Mouse (Mus musculus) E14TG2a.4 (cell line): ENCODE results near the gene Lpp.

Experiments
- CTCF ChIP-seq: conservative IDR thresholded peaks from 2 replicates; pipeline ENCODE4 v1.5.1; 2014; ENCODE audit warnings: low read length
- NANOG ChIP-seq: IDR thresholded peaks from 2 replicates; pipeline ENCODE4 v1.6.1; 2014; ENCODE audit warnings: borderline replicate concordance, low read length, mixed read lengths
- POU5F1 ChIP-seq: IDR thresholded peaks from 2 replicates; pipeline ENCODE4 v1.6.1; 2014; ENCODE audit warnings: low read length, borderline replicate concordance

DNA sequence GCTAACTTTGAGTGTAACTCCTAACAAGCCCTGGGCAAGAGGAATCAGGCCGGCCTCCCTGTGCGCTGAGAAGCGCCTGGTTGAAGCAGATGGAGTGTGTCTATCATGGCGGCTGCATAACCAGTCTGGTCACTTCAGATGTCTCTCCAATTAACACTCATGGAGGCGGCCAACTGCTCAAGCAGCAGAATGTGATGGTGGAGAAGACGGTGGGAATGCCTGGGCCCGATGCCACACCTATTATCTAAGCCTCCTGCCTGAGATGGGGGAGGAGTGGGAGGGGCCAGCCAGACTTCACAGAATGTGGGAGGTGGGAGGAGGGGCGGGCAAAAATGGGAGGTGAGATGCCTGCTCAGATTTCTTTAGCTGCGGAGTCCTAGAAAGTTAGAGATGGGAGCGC, 646.6 kb downstream of the Lpp start:
- TF ChIP-seq CTCF: no peak
- no peak for TF ChIP-seq NANOG
- no peak for TF ChIP-seq POU5F1
